Mouse (Mus musculus): ENCODE data around the gene Coro7.

- no peak for TF ChIP-seq HCFC1 (IDR thresholded peaks at IDR 0.05; ENCODE audit: borderline replicate concordance, insufficient read depth, low read length)
- no peak for TF ChIP-seq CHD2 (IDR thresholded peaks at IDR 0.05; ENCODE audit: low read depth, low read length)
Measured at GRCm38 (mm10) chr16:4616829-4617228, 62.7 kb downstream of the Coro7 start.

Measured in ES-E14 (cell line).